Mouse (Mus musculus) myocyte (in vitro differentiated cells): ENCODE measurements at regions not wholly inside any gene's neighbourhood (a gene's known extent, or its start where the extent isn't known, plus 50 kb on each side); places are given as distances from the start of the nearest gene placed in this dataset.

Source experiments
- H3K27me3 ChIP-seq: one replicate; pipeline ENCODE4 v1.6.1; 2011; ENCODE audit not compliant: control insufficient read depth, insufficient read depth, insufficient read length
- H3K36me3 ChIP-seq: one replicate; pipeline ENCODE4 v1.6.1; 2011; ENCODE audit not compliant: control insufficient read depth, insufficient read depth
- H3K4me2 ChIP-seq: one replicate; pipeline ENCODE4 v1.6.1; 2011; ENCODE audit warnings: low read depth, control low read depth
- H3K4me3 ChIP-seq: one replicate; pipeline ENCODE4 v1.5.1; 2011; ENCODE audit warnings: mild to moderate bottlenecking, control low read depth, moderate library complexity
- H3K79me2 ChIP-seq: one replicate; pipeline ENCODE4 v1.6.1; 2011; ENCODE audit not compliant: control insufficient read depth, insufficient read depth
- H3ac ChIP-seq: one replicate; pipeline ENCODE4 v1.6.1; 2011; ENCODE audit not compliant: control insufficient read depth, insufficient read length
- CEBPB ChIP-seq: IDR thresholded peaks from 2 replicates; pipeline ENCODE4 v1.6.1; 2011; ENCODE audit warnings: mild to moderate bottlenecking, moderate library complexity; ENCODE audit not compliant: poor library complexity, insufficient read depth, severe bottlenecking
- E2F4 ChIP-seq: IDR thresholded peaks from one replicate; pipeline ENCODE4 v1.6.1; 2011; ENCODE audit warnings: mild to moderate bottlenecking, control low read depth, moderate library complexity; ENCODE audit not compliant: insufficient read depth
- MAX ChIP-seq: IDR thresholded peaks from one replicate; pipeline ENCODE4 v1.6.1; 2011; ENCODE audit warnings: low read depth, mild to moderate bottlenecking, control low read depth
- MYOD1 ChIP-seq, 3 experiments: IDR thresholded peaks; one replicate each; pipeline ENCODE4 v1.6.1; 2011; ENCODE audit warnings: control low read depth in 2 of 3, low read depth in 2 of 3, mild to moderate bottlenecking in 2 of 3, moderate library complexity in 1 of 3; ENCODE audit not compliant: insufficient read length in 2 of 3, control insufficient read depth in 1 of 3
- MYOG ChIP-seq, 3 experiments: IDR thresholded peaks; one replicate each; pipeline ENCODE4 v1.6.1; 2011; ENCODE audit warnings: control low read depth in 2 of 3, low read depth in 2 of 3, mild to moderate bottlenecking in 2 of 3; ENCODE audit not compliant: insufficient read length in 2 of 3, control insufficient read depth in 1 of 3, insufficient read depth in 1 of 3
- POLR2A ChIP-seq: IDR thresholded peaks from one replicate; pipeline ENCODE4 v1.6.1; 2011; ENCODE audit warnings: low read depth, mild to moderate bottlenecking, control low read depth, moderate library complexity; ENCODE audit not compliant: insufficient read length
- POLR2AphosphoS2 ChIP-seq: IDR thresholded peaks from one replicate; pipeline ENCODE4 v1.6.1; 2011; ENCODE audit warnings: low read depth, control low read depth; ENCODE audit not compliant: insufficient read length
- REST ChIP-seq: IDR thresholded peaks from one replicate; pipeline ENCODE4 v1.6.1; 2011; ENCODE audit warnings: mild to moderate bottlenecking, control low read depth, moderate library complexity; ENCODE audit not compliant: insufficient read depth, insufficient read length
- SRF ChIP-seq: IDR thresholded peaks from one replicate; pipeline ENCODE4 v1.6.1; 2011; ENCODE audit warnings: low read depth; ENCODE audit not compliant: control insufficient read depth, insufficient read length
- TCF12 ChIP-seq: IDR thresholded peaks from one replicate; pipeline ENCODE4 v1.6.1; 2011; ENCODE audit warnings: mild to moderate bottlenecking, control low read depth; ENCODE audit not compliant: poor library complexity, insufficient read depth, severe bottlenecking
- TCF3 ChIP-seq: IDR thresholded peaks from one replicate; pipeline ENCODE4 v1.6.1; 2011; ENCODE audit warnings: low read depth, control low read depth; ENCODE audit not compliant: insufficient read length
- USF1 ChIP-seq: IDR thresholded peaks from one replicate; pipeline ENCODE4 v1.6.1; 2011; ENCODE audit warnings: low read depth, mild to moderate bottlenecking, control low read depth, moderate library complexity

DNA sequence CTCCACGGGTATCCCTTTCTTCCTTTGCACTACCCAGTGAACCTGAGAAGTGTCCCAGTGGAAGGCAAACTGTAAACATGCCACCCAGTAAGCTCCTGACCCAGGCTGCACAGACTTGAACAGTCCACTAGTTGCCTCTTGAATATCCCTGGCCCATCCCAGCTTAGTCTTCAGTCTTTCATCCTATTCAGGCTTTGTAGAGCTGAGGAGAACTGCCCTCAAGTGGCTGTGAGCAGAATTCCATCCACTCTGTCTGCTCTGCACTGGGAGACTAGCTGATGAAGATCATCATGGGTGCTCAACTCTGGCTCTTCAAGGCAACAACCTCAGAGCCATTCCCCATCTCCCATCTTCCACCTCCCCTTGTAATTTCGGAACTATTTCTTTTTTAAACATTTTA lies 249.1 kb downstream of the Lmx1a start:
- H3K36me3 ChIP-seq: no peaks in the 10 kb centered on the region
- no peak for TF ChIP-seq POLR2AphosphoS2
- TF ChIP-seq SRF: no peak
- TF ChIP-seq TCF3: no peak
- no peak for TF ChIP-seq POLR2A
- TF ChIP-seq USF1: no peak
- H3K27me3 ChIP-seq: no peaks in the 10 kb centered on the region
- H3K79me2 ChIP-seq: no peaks in the 10 kb centered on the region
- no peak overlapping the region for H3K4me2 ChIP-seq
- no peak overlapping the region for H3K4me3 ChIP-seq
- H3ac ChIP-seq: no peak overlapping the region

DNA sequence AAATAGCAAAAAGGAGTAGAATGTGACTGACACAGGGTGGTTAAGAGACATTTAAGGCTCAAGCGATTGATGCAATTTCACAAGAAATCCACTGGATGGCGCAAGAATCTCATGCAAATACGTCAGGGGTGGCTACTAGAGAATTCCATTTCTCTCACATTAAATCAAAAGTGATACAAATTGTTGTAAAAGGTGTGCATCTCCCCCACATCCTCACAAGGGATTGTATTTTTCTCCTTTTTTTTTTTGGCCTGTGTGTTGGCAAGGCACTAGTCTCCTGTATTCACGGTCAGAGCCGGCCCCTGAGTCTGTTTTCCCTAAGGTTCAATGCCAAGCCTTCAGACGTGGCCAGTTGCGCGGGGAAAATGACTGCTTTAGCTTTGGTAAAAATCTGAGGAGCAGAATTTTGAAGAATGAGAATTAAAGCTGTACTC lies 253.0 kb downstream of the Lmx1a start:
- Histone ChIP-seq H3K4me3 (no peak overlapping the region), H3K4me2 (no peak overlapping the region), H3K79me2 (no peaks in the 10 kb centered on the region), H3K36me3 (no peaks in the 10 kb centered on the region), H3K27me3 (no peaks in the 10 kb centered on the region), H3ac (no peak overlapping the region)
- no peak for TF ChIP-seq TCF12
- no peak for TF ChIP-seq SRF
- no peak for TF ChIP-seq TCF3
- no peak for TF ChIP-seq REST
- no peak for TF ChIP-seq CEBPB
- TF ChIP-seq E2F4: no peak
- no peak for TF ChIP-seq MAX
- TF ChIP-seq MYOG (IDR thresholded peaks at IDR 0.05; ENCODE audit: control insufficient read depth in 1 of 3, insufficient read depth in 1 of 3, insufficient read length in 2 of 3, low read depth in 2 of 3): no peak
- no peak for TF ChIP-seq MYOD1 (IDR thresholded peaks at IDR 0.05; ENCODE audit: control insufficient read depth in 1 of 3, insufficient read length in 2 of 3, low read depth in 2 of 3)
- TF ChIP-seq POLR2AphosphoS2: no peak
- TF ChIP-seq POLR2A: no peak
- no peak for TF ChIP-seq USF1

DNA sequence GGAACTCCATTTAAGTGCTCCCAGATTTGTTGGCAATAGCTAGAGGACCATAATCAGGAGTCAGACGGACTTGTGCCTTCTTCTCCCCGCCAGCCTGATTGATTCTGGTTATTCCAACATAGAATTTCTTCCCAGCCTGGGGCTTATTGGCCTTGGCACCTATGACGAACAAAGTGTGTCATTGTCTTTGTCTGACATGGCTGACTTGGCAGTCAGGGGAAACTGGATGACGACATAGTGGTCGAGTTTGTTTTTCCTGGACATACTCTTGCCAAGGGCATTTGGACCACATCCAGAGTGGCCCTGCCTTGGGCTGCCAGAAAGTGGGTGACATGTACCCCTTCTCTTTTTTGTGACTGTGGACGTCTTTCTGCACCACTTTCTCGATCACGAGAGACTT lies 254.1 kb downstream of the Lmx1a start:
- TF ChIP-seq REST (no peak), USF1 (no peak), MYOG (IDR thresholded peaks at IDR 0.05; ENCODE audit: control insufficient read depth in 1 of 3, insufficient read depth in 1 of 3, insufficient read length in 2 of 3, low read depth in 2 of 3) (no peak), MYOD1 (IDR thresholded peaks at IDR 0.05; ENCODE audit: control insufficient read depth in 1 of 3, insufficient read length in 2 of 3, low read depth in 2 of 3) (no peak), TCF3 (no peak), TCF12 (no peak), MAX (no peak), SRF (no peak), CEBPB (no peak), E2F4 (no peak), POLR2AphosphoS2 (no peak), POLR2A (no peak)
- Histone ChIP-seq H3K4me2 (no peak overlapping the region), H3K4me3 (no peak overlapping the region), H3K79me2 (no peaks in the 10 kb centered on the region), H3K36me3 (no peaks in the 10 kb centered on the region), H3ac (no peak overlapping the region), H3K27me3 (no peaks in the 10 kb centered on the region)

DNA sequence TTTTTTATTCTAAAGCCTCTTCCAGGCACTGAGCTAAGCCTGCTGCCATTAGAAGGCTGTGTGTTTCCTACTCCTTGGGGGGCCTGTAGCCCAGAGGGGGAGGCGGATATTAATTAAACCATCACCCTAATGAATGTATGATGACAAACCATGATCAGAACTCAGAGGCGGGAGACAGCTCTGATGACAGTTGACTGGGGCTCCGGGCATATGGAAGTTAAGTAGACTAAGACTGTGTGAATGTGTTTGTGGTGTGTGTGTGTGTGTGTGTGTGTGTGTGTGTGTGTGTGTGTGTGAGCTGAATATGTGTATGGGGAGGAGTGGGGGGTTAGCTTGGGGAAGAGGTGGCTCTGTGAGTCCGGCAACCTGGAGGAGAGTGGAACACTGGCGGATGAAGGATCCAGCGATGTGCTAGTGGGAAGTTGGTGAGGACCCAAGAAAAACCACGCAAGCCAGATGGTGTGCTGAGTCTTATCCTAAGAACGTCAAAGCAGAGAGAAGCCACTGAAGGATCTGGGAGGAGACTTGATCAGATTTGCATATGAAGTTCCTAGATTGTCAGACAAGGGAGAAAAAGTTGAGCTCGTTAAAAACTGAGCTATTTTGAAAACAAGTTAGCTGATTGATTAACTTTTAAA lies 256.7 kb downstream of the Lmx1a start:
- Histone ChIP-seq H3K27me3 (no peaks in the 10 kb centered on the region), H3ac (no peak overlapping the region), H3K4me3 (no peak overlapping the region), H3K4me2 (no peak overlapping the region), H3K36me3 (no peaks in the 10 kb centered on the region), H3K79me2 (no peaks in the 10 kb centered on the region)
- TF ChIP-seq MYOG (IDR thresholded peaks at IDR 0.05; ENCODE audit: control insufficient read depth in 1 of 3, insufficient read depth in 1 of 3, insufficient read length in 2 of 3, low read depth in 2 of 3) (no peak), E2F4 (no peak), SRF (no peak), POLR2A (no peak), POLR2AphosphoS2 (no peak), MAX (no peak), TCF3 (no peak), CEBPB (no peak), TCF12 (no peak), MYOD1 (IDR thresholded peaks at IDR 0.05; ENCODE audit: control insufficient read depth in 1 of 3, insufficient read length in 2 of 3, low read depth in 2 of 3) (no peak)

DNA sequence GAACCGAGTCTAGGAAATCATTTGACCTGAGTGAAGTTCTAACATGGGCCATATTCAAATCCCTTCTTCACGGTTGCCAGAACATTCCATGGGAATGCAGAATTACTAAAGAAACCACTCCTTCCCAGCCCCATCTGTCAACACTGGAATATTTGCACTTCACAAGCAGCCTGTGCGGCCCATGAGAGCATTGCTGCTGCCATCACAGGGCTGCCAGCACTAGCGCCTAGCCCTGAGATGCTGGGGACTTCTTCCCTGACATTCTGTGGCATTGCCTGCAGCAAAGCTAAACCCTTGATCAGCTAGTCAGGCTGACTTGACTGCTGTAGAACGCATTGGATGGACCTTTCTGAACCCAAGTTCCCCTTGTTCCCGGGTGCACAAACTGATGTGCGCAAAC lies 258.8 kb downstream of the Lmx1a start:
- no peak overlapping the region for H3K4me3 ChIP-seq
- H3K79me2 ChIP-seq: no peaks in the 10 kb centered on the region
- H3K27me3 ChIP-seq: no peaks in the 10 kb centered on the region
- H3ac ChIP-seq: no peak overlapping the region
- no peak overlapping the region for H3K4me2 ChIP-seq
- TF ChIP-seq TCF12 (no peak), MYOD1 (IDR thresholded peaks at IDR 0.05; ENCODE audit: control insufficient read depth in 1 of 3, insufficient read length in 2 of 3, low read depth in 2 of 3) (no peak), REST (no peak), CEBPB (no peak), POLR2A (no peak), TCF3 (no peak), USF1 (no peak), POLR2AphosphoS2 (no peak), E2F4 (no peak), MYOG (IDR thresholded peaks at IDR 0.05; ENCODE audit: control insufficient read depth in 1 of 3, insufficient read depth in 1 of 3, insufficient read length in 2 of 3, low read depth in 2 of 3) (no peak), MAX (no peak), SRF (no peak)
- no peaks in the 10 kb centered on the region for H3K36me3 ChIP-seq
